Mouse (Mus musculus): ENCODE data around the gene Specc1. TPM values are rescaled to one million over a fixed set of nuclear protein-coding genes. Genes with fewer than 3 reads are reported as not detected.

The Specc1 gene
- polyA plus RNA-seq, 2 experiments, result 8.7 to 8.9 TPM

DNA sequence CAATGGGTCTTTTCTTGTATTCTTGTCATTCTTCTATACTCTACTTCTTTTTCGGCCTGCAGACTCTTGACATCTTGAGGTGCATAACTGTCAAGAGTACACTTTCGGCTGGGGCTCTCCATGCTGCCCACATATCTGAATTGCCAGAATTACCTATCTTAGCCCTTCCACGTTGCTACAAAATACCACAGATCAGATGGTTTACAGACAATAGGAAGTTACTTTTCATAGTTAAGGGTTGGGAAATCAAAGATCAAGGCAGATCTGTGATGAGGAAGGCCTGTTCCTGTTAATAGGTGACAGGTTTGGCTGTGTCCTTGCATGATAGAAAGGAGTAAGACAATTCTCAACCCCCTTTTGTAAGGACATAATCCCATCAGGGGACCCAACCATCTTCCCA lies 209.9 kb downstream of the Specc1 start:
- ATAC-seq (ENCODE audit: low FRiP score, low read depth), result no peak
- Histone ChIP-seq H3K9ac (ENCODE audit: low read depth, low read length, severe bottlenecking) (no peak overlapping the region), H3K9me3 (ENCODE audit: control insufficient read depth, low read length) (no peaks in the 10 kb centered on the region), H3K4me2 (replicated peaks; ENCODE audit: low read depth, low read length, severe bottlenecking) (no peak overlapping the region), H3K27ac (replicated peaks; ENCODE audit: low read depth, low read length) (no peak overlapping the region), H3K4me1 (ENCODE audit: control insufficient read depth, insufficient read depth, low read length) (no peaks in the 10 kb centered on the region), H3K36me3 (ENCODE audit: control insufficient read depth, insufficient read depth, low read length) (0 out of 2 replicates have a peak, but pooled peaks cover 5% of the 10 kb centered on the region), H3K4me3 (replicated peaks; ENCODE audit: low read length) (no peak overlapping the region), H3K27me3 (ENCODE audit: control insufficient read depth, insufficient read depth, low read length) (no peaks in the 10 kb centered on the region)
- 84% methylated on average over 3 of the region's 3 CpGs for WGBS
- DNase-seq (ENCODE audit: low spot score), result no peak
- TF ChIP-seq POLR2A (IDR thresholded peaks at IDR 0.05; ENCODE audit: borderline replicate concordance, extremely low read depth, insufficient read depth, insufficient read length), result no peak

DNA sequence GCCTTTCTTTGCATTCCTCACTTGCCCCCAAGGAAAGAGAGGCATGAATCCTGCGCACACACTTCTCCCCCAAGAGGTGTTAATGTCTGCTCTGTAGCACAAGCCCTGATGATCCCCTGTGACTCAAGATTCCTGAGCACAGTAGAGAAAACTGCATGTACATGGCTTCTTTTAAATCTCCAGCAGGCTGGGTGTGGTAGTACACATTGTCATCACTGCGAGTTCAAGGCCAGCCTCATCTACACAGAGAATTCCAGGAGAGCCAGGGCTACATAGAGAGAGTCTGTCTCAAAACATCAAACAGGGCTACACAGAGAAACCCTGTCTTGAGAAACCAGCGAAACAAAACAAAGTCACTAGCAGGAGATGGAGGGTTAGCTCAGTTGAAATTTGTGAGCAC lies 211.6 kb downstream of the Specc1 start:
- TF ChIP-seq POLR2A (IDR thresholded peaks at IDR 0.05; ENCODE audit: borderline replicate concordance, extremely low read depth, insufficient read depth, insufficient read length), result no peak
- H3K27ac ChIP-seq (replicated peaks; ENCODE audit: low read depth, low read length), result no peak overlapping the region
- H3K36me3 ChIP-seq (ENCODE audit: control insufficient read depth, insufficient read depth, low read length), result 0 out of 2 replicates have a peak, but pooled peaks cover 5% of the 10 kb centered on the region
- H3K27me3 ChIP-seq (ENCODE audit: control insufficient read depth, insufficient read depth, low read length), result no peaks in the 10 kb centered on the region
- 69% methylated on average over 3 of the region's 3 CpGs for WGBS
- no peak for DNase-seq (ENCODE audit: low spot score)
- no peaks in the 10 kb centered on the region for H3K9me3 ChIP-seq (ENCODE audit: control insufficient read depth, low read length)
- no peak overlapping the region for H3K4me2 ChIP-seq (replicated peaks; ENCODE audit: low read depth, low read length, severe bottlenecking)
- ATAC-seq (ENCODE audit: low FRiP score, low read depth), result no peak
- H3K9ac ChIP-seq (ENCODE audit: low read depth, low read length, severe bottlenecking), result no peak overlapping the region
- H3K4me1 ChIP-seq (ENCODE audit: control insufficient read depth, insufficient read depth, low read length), result no peaks in the 10 kb centered on the region
- H3K4me3 ChIP-seq (replicated peaks; ENCODE audit: low read length), result no peak overlapping the region

DNA sequence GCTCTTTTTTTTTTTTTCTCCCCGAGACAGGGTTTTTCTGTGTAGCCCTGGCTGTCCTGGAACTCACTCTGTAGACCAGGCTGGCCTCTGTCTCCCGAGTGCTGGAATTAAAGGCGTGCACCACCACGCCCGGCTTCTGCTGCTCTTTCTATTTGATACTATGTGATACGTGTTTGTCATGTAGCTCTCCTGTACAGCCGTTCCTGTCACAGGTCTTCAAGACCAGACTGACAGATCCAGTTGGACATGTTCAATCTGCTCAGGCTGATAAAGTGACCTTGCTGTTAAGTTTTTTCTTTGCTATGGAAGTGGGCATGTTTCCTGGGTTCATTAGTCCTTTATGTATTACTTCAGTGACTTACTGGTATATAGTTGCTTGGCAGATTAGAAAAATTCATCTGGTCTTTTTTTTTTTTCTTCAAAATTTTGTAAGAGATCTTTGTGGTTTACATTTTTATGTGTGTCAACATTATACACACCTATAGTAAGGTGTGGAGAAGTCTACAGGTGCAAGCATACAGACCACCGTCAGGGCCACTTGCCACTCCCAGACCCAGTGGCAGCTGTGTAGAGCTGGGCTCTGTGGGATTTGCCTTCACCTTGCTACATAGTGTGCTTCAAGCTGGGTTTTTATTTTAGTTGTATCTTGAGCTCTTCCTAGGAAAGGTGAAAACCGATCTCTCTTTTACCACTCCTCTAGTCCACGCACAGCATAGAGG lies 221.0 kb downstream of the Specc1 start:
- no peak overlapping the region for H3K4me3 ChIP-seq (replicated peaks; ENCODE audit: low read length)
- H3K36me3 ChIP-seq (ENCODE audit: control insufficient read depth, insufficient read depth, low read length), result no peaks in the 10 kb centered on the region
- ATAC-seq (ENCODE audit: low FRiP score, low read depth), result no peak
- H3K27me3 ChIP-seq (ENCODE audit: control insufficient read depth, insufficient read depth, low read length), result no peaks in the 10 kb centered on the region
- H3K9me3 ChIP-seq (ENCODE audit: control insufficient read depth, low read length), result no peaks in the 10 kb centered on the region
- H3K27ac ChIP-seq (replicated peaks; ENCODE audit: low read depth, low read length), result no peak overlapping the region
- H3K4me2 ChIP-seq (replicated peaks; ENCODE audit: low read depth, low read length, severe bottlenecking), result no peak overlapping the region
- H3K4me1 ChIP-seq (ENCODE audit: control insufficient read depth, insufficient read depth, low read length), result no peaks in the 10 kb centered on the region
- no peak for DNase-seq (ENCODE audit: low spot score)
- no peak for TF ChIP-seq POLR2A (IDR thresholded peaks at IDR 0.05; ENCODE audit: borderline replicate concordance, extremely low read depth, insufficient read depth, insufficient read length)
- WGBS, result 83% methylated on average over 10 of the region's 10 CpGs
- H3K9ac ChIP-seq (ENCODE audit: low read depth, low read length, severe bottlenecking), result no peak overlapping the region

DNA sequence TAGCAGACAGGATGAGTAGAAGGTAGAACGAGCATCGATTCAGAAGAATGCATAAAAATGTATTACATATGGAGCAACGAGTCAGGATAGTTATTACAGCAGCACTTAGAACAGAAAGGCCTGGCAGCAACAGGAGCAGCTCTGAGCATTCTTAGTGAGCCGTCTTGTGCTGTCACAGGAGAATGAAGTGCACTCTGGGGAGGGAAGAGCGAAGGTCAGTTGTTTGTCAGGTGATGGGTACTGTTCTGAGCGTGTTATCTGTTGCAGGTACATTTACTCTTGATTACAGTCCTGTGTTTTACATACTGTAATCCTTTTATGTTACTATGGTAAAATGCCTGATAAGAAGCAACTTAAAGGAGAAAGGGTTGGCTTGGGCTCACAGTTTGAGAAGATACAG lies 224.2 kb downstream of the Specc1 start:
- Histone ChIP-seq H3K4me2 (replicated peaks; ENCODE audit: low read depth, low read length, severe bottlenecking) (no peak overlapping the region), H3K9me3 (ENCODE audit: control insufficient read depth, low read length) (no peaks in the 10 kb centered on the region), H3K4me3 (replicated peaks; ENCODE audit: low read length) (no peak overlapping the region), H3K9ac (ENCODE audit: low read depth, low read length, severe bottlenecking) (no peak overlapping the region), H3K36me3 (ENCODE audit: control insufficient read depth, insufficient read depth, low read length) (no peaks in the 10 kb centered on the region), H3K27ac (replicated peaks; ENCODE audit: low read depth, low read length) (no peak overlapping the region), H3K4me1 (ENCODE audit: control insufficient read depth, insufficient read depth, low read length) (no peaks in the 10 kb centered on the region), H3K27me3 (ENCODE audit: control insufficient read depth, insufficient read depth, low read length) (no peaks in the 10 kb centered on the region)
- 84% methylated on average over 6 of the region's 6 CpGs for WGBS
- no peak for TF ChIP-seq POLR2A (IDR thresholded peaks at IDR 0.05; ENCODE audit: borderline replicate concordance, extremely low read depth, insufficient read depth, insufficient read length)
- no peak for DNase-seq (ENCODE audit: low spot score)
- no peak for ATAC-seq (ENCODE audit: low FRiP score, low read depth)

DNA sequence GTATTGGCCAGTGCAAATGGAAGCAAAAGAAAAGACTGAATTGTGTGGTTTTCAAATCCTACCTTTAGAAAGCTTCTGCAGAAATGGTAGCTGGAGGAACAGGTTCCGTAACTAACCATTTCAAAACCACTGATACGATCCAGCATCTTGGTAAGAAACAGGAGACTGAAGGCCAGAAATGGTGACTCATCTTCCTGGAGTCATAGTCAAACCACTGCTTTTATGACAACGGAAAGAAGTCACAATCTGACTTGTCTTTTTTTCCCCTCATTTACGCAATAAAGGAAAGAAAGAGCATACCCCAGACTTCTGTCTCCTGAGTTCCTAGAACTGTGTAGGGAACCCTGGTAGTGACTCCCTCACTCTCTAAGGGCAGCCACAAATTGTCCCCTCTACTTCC lies 228.3 kb downstream of the Specc1 start:
- H3K9ac ChIP-seq (ENCODE audit: low read depth, low read length, severe bottlenecking), result no peak overlapping the region

More for the DNA sequence above, 228.3 kb downstream of the Specc1 start:
- ATAC-seq (ENCODE audit: low FRiP score, low read depth) (no peak), DNase-seq (ENCODE audit: low spot score) (no peak)
- no peaks in the 10 kb centered on the region for H3K27me3 ChIP-seq (ENCODE audit: control insufficient read depth, insufficient read depth, low read length)
- TF ChIP-seq POLR2A (IDR thresholded peaks at IDR 0.05; ENCODE audit: borderline replicate concordance, extremely low read depth, insufficient read depth, insufficient read length), result no peak
- no peak overlapping the region for H3K4me2 ChIP-seq (replicated peaks; ENCODE audit: low read depth, low read length, severe bottlenecking)
- no peaks in the 10 kb centered on the region for H3K36me3 ChIP-seq (ENCODE audit: control insufficient read depth, insufficient read depth, low read length)
- H3K27ac ChIP-seq (replicated peaks; ENCODE audit: low read depth, low read length), result no peak overlapping the region
- WGBS, result 84% methylated on average over 4 of the region's 4 CpGs
- no peaks in the 10 kb centered on the region for H3K4me1 ChIP-seq (ENCODE audit: control insufficient read depth, insufficient read depth, low read length)
- H3K9me3 ChIP-seq (ENCODE audit: control insufficient read depth, low read length), result no peaks in the 10 kb centered on the region
- no peak overlapping the region for H3K4me3 ChIP-seq (replicated peaks; ENCODE audit: low read length)

All from limb, embryonic 14.5 days (tissue).